Mouse (Mus musculus): Measurements from ENCODE around the gene Dag1.

- TF ChIP-seq CTCF (conservative IDR thresholded peaks at IDR 0.05; ENCODE audit: insufficient read depth, insufficient read length, low read depth, low read length) (no peak), POLR2A (IDR thresholded peaks at IDR 0.05; ENCODE audit: low read depth, low read length) (no peak)
These were observed 1.2 kb downstream of the Dag1 start for GRCm38 (mm10) chr9:108262494-108263049.
